Mouse (Mus musculus) heart, adult 2 months (tissue): ENCODE results near the gene Zcwpw1.

Source experiments
- CTCF ChIP-seq: fragments of 200-600 bp; IDR thresholded peaks from 2 replicates; pipeline ENCODE4 v1.8.1; 2022; ENCODE audit warnings: antibody characterized with exemption, mild to moderate bottlenecking, moderate library complexity
- EP300 ChIP-seq: fragments of 200-500 bp; IDR thresholded peaks from 2 replicates; pipeline ENCODE4 v1.6.1; 2011; ENCODE audit warnings: low read depth, low read length, control low read depth; ENCODE audit not compliant: insufficient read depth
- POLR2A ChIP-seq: fragments of 200-500 bp; IDR thresholded peaks from 2 replicates; pipeline ENCODE4 v1.6.1; 2011; ENCODE audit warnings: mild to moderate bottlenecking, low read depth, low read length, control low read depth; ENCODE audit not compliant: insufficient read depth

GRCm38 (mm10) chr5:137745214-137746171 lies 42.1 kb upstream of the Zcwpw1 start, which contains the start of gene Tsc22d4:
- TF ChIP-seq EP300 (peak; percentile 94), CTCF (no peak), POLR2A (peak; percentile 98)
